Mouse (Mus musculus): ENCODE results near the gene Stag1.
A peak's percentile ranks its signal among the peaks of the same experiment; 100 is the strongest.
"Not testable (repeated sequence)": the region's sequence is repeated elsewhere in the genome, so short reads cannot be mapped to it uniquely, and the experiment has no call there.

Gene Stag1

DNA sequence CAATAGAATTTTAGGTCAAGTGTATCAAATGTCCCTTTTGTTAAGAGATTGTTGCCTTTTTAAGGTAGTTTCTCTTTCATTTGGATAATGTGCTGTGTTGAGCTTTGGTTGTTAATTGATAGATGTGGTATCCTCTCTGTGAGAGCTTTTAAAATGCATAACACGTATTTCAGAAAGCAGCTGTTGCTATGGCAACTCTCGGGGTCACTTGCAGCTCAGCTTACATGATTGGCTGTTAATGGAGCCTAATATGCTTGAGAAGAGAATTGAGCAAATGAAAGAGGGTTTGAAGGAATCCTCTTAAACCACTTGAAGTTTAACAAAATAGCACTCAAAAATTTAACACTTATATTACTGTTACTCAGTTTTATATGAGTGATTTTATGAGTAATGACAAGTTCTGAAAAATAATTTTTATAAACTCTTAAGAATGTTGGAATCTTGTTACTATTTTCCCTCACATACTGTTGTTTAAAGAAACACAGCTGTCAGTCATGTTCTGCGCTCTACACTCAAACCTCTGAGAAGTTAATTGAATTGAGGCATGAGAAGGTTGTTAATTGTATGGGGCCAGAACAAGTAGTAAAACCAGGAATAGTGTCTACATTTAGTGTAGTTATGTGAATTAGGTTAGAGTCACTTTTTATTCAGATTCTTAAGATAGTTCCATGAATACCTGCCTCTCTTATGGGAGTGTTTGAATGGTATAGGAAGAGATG lies 88.3 kb downstream of the Stag1 start:
- peak; percentile 26 for DNase-seq (ENCODE audit: low spot score)

DNA sequence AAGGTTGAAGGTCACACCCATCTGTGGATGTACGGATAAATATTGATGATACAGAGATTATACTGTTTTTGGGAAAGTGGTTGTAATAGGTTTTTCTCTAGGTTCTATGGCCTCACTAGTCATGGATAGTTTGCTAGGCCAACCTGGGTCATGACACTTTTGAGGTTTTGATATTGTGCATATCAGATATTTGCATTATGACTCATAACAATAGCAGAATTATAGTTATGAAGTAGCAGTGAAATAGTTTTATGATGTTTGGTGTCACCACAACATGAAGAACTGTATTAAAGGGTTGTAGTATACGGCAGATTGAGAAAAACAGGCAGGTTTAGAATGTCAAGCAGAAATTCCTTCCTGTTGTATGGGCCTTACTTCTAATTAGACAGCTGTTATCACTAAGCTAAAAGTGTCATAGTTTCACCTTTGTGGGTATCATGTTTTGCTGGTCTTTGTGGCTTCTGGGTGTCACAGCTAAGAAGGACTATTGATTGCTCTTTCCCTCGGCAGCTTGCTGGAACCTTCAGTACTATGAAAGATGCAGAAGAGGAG lies 92.2 kb downstream of the Stag1 start:
- DNase-seq (ENCODE audit: low spot score) = no peak

DNA sequence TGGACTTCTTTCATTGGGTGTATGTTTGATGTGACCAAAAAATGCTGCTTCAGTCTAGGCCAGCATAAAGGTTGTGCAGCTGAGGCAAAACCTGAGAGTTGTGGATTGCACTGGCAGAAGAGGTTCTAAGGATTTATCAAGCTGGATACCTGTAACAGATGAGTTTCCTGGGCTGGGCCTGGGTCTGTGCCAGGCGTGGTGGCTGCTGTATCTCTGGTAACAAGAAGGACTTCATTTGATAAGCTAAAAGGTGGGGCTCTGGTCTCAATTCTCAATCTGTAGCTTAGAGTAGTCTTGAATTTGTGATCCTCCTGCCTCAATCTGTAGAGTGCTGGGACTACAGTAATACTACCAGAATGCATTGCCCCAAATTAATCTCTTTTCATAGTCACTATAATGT lies 94.6 kb downstream of the Stag1 start:
- DNase-seq (ENCODE audit: low spot score) = no peak

DNA sequence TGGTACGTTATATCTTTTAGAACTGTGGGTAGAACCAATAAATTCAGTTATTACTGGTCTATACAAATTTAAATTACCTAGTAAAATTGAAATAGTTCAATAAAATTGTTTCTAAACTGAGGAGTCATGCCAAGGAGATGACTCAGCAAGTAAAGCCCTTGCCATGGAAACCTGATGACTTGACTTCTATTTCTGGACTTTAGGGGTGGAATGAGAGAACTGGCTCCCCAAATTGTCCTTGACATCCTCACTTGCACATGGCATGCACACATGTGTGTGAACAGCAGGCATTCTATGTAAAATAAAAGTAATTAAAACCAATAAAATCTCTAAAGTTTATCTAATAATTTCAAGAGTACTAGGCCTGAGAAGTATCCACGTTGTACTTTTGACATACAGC lies 98.9 kb downstream of the Stag1 start:
- DNase-seq (ENCODE audit: low spot score) = no peak

DNA sequence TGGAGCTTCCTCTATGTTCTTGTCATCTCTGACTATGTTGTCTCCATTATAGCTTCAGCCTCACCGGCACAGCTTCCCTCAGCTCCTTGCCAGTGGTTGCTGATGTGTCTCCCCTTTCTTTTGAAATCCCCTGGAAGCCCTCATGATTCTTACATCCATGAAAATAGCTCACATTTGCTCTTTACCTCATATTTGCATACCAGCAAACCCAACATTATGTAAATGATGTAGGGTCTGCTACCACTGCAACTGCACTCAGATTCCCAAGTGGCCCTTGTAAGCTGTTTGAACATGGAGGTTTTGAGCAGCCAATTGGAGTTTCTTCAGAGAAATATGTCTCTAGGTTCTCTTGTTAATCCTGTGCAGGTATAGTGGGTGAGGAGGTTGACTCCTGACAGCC lies 110.0 kb downstream of the Stag1 start:
- no peak for DNase-seq (ENCODE audit: low spot score)

DNA sequence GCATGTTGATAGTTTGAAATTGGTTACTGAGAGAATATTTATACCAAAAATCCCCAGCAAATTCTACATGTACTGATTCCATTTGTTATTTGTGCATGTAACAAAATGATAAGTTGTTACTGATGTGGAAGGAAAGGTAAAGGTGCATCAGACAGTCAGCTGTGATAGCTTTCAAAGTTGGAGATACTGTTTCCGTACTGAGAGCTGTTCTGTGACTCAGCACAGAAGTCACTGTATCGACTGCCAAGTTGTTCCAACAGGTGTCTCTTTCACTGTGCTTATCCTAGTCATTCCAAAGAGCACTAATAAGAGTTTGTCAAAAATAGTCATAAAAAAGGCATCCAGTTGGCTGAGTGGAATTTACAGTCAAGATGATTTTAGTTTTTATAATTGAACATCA lies 114.1 kb downstream of the Stag1 start:
- no peak for DNase-seq (ENCODE audit: low spot score)

DNA sequence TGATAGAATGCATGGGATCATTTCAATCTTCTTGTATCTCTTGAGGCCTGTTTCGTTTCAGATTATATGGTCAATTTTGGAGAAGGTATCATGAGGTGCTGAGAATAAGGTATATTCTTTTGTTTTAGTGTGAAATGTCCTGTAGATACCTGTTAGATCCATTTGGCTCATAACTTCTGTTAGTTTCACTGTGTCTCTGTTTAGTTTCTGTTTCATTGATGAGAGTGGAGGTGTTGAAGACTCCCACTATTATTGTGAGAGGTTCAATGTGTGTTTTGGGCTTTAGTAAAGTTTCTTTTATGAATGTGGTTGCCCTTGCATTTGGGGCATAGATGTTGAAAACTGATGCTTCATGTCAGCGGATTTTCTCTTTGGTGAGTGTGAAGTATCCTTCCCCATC lies 127.2 kb downstream of the Stag1 start:
- DNase-seq (ENCODE audit: low spot score) = not testable (repeated sequence)

DNA sequence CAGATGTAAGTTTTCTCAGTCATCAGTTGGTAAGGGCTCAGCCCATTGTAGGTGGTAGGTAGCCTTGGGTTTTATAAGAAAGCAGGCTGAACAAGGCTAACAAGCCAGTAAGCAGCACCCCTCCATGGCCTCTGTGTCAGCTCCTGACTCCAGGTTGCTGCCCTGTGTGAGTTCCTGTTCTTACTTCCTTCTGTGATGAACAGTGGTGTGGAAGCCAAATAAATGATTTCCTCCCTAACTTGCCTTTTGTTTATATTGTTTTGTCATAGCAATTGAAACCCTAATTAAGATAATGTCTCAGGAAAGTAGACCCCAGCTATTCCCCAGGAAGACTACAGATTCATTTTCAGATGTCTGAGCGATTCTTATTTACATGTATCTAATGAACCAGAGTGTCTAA lies 134.2 kb downstream of the Stag1 start:
- DNase-seq (ENCODE audit: low spot score) = no peak

DNA sequence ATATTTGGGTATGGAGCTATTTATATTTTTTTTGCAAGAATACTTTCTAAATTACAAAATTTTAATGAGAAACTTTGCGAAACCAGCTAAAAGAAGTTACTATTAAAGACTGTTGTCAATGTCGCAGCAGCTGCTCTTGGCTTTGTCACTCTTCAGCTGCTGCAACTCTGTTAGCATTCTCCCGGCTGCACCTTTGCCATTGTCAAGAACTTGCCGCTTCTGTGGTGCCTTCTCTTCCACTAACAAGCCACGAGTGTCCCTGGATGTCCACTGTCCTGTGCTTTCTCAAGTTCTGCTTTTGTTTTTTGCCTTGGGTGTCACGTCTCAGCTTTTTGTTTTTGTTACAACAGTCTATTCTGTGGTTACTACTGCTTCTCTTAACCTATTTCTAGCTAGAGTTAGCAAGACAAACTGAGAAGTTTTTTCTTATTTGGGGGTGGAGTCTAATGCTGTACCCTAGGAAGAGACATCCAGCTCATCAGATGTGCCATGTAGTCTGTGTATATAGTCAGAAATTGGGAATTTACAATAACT lies 136.4 kb downstream of the Stag1 start:
- DNase-seq (ENCODE audit: low spot score) = no peak

DNA sequence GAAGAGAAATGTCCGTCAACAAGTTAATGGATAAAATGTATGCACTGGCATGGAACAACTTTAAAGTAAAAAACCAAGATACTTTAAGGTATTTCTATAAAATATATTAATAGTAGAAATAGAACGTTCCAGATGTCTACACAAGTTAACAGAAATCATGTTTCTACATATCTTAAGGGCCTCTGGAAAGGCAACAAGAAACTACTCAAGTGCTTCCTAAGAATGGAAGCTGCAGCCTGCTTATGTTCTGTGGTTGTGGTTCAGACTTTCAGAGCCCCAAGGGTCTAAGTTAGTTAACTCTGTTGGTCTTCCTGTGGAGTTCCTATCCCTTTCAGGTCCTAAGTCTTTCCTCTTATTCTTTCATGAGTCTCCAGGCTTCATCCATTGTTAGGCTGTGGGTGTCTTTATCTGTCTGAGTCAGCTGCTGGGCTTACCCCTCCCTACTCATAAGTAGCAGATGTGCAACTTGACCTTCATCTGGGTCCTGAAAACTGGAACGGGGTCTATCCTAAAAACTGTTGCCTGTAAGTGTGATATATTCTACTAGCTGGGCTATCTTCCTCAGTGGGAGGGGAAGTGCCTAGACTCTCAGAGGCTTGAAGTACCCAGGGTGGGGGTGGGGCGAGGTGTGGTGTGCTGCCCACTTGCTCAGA lies 138.5 kb downstream of the Stag1 start:
- DNase-seq (ENCODE audit: low spot score) = no peak

DNA sequence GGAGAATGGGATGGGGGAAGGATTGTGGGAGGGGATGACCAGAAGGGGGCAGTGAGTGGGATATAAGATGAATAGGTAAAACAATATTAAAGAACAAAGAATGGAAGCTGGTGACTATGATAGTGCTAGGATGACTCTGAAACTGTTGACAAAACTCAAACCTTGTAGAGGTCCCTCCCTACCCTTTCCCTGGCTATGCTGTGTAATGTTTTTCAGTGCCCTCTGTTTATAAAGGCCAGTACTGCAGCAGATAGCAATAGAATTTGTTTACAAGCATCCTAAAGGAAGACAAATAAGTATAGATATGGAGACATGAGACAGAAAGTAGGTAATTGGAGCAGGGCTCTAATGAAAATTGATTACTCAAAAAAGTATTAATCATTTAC lies 139.0 kb downstream of the Stag1 start:
- DNase-seq (ENCODE audit: low spot score) = no peak

DNA sequence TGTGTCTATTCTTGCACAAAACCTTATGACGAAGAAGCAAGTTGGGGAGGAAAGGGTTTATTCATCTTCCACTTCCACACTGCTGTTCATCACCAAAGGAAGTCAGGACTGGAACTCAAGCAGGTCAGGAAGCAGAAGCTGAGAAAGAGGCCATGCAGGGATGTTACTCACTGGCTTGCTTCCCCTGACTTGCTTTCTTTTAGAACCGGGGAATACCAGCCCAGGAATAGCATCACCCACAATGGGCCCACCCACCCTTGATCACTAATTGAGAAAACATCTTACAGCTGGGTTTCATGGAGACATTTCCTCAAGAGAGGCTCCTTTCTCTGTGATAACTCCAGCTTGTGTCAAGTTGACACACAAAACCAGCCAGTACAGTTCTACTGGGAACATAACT lies 179.6 kb downstream of the Stag1 start:
- not testable (repeated sequence) for DNase-seq (ENCODE audit: low spot score)

DNA sequence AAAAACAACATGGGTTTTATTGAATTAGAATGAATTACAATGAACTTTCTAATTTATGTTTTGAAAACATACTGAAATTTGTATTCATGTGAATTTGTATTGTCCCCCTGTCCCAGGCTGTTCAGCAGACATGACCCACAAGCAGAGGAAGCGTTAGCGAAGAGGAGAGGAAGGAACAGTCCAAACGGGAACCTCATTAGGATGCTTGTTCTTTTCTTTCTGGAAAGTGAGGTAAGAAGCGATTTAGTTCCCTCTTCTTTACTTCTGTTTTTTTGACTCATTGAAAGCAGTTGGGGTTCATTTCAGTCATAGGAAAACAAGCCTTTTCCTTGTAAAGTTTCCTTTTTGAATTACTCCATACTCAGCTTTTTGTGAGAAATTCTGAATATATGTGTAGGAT lies 268.4 kb downstream of the Stag1 start:
- DNase-seq (ENCODE audit: low spot score) = no peak

DNA sequence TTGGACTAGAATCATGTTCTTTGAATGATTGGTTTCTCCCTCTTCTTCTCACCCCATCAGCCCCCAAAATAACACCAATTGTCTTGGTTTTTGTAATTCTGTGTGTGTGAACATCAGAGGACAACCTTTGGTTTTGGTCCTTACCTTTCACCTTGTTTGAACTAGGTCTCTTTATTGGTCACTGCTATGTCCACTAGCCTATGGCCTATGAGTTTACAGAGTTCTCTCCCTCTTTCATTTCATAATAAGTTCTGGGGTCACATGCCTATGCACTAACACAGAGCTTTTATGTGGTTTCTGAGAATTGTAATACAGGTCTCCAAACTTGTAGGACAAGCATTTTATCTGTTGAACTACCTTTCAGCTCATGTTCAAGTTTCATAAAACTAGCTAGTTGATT lies 272.0 kb downstream of the Stag1 start:
- DNase-seq (ENCODE audit: low spot score) = no peak

DNA sequence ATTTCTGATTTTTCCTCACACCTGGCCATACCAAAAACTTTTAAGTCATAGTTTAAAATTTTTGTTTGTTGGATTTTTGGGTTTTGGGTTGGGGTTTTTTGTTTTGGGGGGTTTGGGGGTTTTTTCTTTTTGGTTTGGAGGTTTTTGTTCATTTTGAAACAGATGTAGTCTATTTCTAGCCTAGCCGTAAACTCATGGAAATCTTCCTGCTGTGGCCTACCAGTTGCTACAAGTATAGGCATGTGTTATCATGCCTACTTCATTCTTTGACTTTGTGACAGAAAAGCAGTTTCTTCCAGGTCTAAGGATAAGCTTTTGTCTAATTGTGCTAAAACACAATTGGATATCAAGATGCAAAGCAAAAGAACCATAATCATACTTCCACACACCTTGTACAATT lies 298.5 kb downstream of the Stag1 start:
- no peak for DNase-seq (ENCODE audit: low spot score)

DNA sequence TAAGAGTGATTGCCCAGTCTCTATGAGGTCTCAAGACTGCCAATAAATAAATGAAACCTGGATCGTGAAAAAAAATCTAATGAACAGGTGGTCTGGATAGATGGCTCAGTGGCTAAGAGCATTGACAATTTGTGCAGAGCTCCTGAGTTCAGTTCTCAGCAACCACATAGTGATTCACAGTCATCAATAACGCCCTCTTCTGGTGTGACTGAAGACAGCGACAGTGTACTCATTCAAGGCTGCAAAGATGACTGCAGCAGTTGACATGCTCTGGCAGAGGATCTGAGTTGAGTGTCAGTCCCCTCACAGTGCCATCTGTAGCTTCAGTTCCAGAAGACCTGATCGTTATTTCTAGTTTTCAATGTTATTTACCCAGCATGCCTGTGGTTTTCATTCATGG lies 300.4 kb downstream of the Stag1 start:
- no peak for DNase-seq (ENCODE audit: low spot score)

DNA sequence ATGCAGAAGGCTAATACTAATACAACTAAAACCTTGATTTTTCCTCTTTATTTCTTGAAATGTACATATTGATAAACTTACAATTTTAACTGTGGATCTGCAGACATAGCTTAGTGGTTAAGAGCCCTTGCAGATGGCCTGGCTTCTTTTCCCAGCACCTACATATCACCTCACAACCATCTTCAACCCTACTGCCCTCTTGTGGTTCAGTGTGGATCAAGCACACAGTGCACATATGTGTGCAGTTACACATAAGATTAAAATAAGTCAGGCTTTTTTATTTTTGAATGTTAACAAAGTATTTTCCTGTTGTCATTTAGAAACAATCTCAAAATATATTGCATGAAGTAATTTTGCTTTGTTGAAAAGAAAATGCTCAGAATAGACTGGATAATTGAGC lies 312.8 kb downstream of the Stag1 start:
- no peak for DNase-seq (ENCODE audit: low spot score)

DNA sequence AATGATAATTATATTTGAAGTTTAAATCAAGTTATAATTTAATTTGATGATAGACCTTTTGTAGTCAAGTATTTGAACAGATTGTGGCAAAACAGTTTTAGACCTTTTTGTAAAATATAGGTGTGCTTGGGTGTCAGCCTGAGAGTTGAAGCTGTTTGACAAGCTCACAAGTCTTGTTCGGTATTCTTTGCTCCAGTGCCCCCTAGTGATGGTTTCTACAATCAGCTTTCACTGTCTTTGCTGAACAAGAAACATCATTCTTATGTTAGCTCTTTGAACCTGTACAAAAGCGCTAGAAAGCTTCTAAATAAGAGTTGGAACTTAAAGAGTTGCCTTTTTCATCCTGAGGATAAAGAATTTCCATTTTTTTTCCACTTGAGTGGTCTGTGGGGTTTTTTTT lies 319.5 kb downstream of the Stag1 start:
- peak; percentile 41 for DNase-seq (ENCODE audit: low spot score)

DNA sequence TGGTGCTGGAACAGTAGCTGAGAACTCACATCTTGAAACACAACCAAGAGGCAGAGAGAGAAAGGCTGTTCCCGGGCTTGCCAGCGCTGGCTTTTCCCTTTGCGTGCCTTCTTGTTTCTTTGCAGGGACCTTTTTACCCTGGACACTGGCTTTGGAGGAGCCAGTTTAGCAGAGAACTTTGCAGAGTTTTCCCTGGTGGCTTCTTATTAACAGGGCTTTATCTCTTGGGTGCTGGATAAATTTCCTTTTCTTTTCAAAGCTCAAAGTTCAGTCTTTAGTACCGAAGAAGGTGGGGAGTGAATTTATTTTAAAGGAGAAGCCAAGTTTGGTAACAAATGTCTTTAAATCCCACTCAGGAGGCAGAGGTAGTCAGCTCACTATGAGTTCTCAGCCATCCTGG lies 329.0 kb downstream of the Stag1 start:
- DNase-seq (ENCODE audit: low spot score) = no peak

DNA sequence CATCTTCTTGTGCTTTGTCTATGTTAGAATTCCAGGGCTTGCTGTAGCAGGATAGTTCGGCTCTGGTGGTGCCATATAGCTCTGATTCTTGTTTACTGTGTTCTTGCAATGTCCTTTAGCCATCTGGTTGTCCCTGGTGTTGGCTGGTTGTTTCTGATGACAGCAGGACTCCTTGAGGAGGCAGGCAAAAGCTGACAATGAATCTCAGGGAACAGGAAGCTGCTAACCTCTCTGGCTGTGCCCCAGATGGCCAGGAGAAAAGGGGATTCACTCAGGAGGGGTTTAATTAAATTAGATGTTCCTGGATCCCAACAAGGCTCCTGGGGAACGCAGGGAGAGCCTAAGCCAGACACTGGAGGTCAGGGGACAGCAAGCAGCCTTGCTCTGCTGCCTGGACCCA lies 344.4 kb downstream of the Stag1 start:
- DNase-seq (ENCODE audit: low spot score) = peak; percentile 26

DNA sequence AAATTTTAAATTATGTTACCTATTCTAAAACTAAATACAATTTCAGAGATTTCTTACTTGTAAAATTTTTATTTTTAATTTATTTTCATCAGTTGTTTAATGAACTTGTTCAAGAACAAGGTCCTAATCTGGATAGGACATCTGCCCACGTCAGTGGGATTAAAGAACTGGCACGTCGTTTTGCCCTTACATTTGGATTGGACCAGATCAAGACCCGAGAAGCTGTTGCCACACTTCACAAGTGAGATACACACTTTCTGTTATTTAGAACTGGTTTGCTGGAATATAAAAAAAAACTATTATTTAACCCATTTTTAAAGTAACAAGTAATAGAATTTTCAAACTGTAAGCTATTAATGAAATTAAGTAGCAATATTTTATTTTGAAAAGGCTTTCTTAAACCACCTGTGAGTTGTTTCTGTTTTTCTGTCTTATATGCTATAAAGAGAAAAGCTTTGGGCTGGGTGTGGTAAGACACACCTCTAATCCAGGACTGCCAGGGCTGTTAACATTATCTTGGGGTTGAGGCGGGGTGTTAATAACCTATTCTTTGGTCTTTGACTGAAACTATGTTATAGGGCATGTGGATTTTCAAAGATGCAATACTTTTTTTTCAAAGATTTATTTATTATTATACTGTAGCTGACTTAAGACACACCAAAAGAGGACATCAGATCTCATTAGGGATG lies 347.2 kb downstream of the Stag1 start:
- no peak for DNase-seq (ENCODE audit: low spot score)

DNA sequence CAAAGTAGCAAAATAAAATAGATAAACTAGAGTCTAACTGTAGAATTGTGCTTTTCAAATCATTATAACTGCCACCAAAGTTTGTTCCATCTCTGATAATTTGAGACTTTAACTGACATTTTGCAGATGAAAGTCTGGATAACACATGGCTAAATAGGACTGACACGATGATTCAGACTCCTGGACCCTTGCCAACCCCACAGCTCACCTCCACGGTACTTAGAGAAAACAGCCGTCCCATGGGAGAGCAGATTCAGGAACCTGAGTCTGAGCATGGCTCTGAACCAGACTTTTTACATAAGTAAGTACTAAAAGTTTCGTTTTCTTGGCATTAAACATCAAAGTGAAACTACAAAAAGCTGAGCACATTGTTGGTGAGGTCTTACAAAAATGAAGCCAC lies 353.9 kb downstream of the Stag1 start:
- DNase-seq (ENCODE audit: low spot score) = peak; percentile 86

DNA sequence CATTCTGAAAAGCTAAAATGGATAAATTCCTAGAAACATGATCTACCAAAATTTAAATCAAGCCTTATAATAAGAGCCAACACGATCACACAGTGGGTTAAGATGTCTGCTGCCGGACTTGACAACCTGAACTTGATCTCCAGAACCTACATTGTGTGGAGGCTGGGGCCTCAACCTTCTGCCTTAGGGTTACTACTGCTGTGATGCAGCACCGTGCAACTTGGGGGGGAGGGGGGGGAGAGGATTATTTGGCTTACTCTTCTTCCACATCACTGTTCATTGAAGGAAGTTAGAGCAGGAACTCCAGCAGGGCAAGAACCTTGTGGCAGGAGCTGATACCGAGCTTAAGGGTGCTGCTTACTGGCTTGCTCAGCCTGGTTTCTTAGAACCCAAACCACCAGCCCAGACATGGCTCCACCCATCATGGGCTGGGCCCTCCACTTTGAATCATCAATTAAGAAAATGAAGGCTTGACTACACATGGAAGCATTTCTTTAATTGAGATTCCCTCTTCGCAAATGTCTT lies 365.4 kb downstream of the Stag1 start:
- no peak for DNase-seq (ENCODE audit: low spot score)

Measured in MN1 (cell line).